Mouse (Mus musculus) left cerebral cortex, adult 2 months (tissue): ENCODE results near the gene Lrrk1. TPM values are rescaled to one million over a fixed set of nuclear protein-coding genes. Genes with fewer than 3 reads are reported as not detected.

Experiments
- DNase-seq, 2 experiments: peaks; one replicate each; pipeline ENCODE4 v3.0.0; 2021 to 2022; ENCODE audit warnings: low spot score in 2 of 2, mixed read lengths in 1 of 2; ENCODE audit errors: extremely low spot score in 1 of 2
- H3K27ac ChIP-seq: fragments of 200-600 bp; 2 replicates; pipeline ENCODE4 v1.8.1; 2022
- H3K4me3 ChIP-seq: fragments of 200-600 bp; 2 replicates; pipeline ENCODE4 v1.8.1; 2022
- CTCF ChIP-seq: fragments of 200-600 bp; IDR thresholded peaks from 2 replicates; pipeline ENCODE4 v1.8.1; 2022; ENCODE audit warnings: antibody characterized with exemption, mild to moderate bottlenecking, moderate library complexity
- intact Hi-C: fragments of 180-260 bp; cut with DNase I; formaldehyde crosslinking; loops from one replicate; pipeline ENCODE4 v1.15.1; 2025
- total RNA-seq, 2 experiments: library from RNA; stranded (reverse); gene quantifications; 2 replicates each; pipeline ENCODE4 v1.2.3; 2021

Gene Lrrk1
- total RNA-seq, 2 experiments from 2014 or later, result 4.4 TPM

GRCm38 (mm10) chr7:66351074-66351473, 37.1 kb downstream of the Lrrk1 start:
- no peak overlapping the region for H3K4me3 ChIP-seq
- no peak overlapping the region for H3K27ac ChIP-seq
- intact Hi-C loops, result no loop called here
- no peak for DNase-seq
- TF ChIP-seq CTCF, result no peak

- Histone ChIP-seq H3K4me3 (no peak overlapping the region), H3K27ac (no peak overlapping the region)
- TF ChIP-seq CTCF, result no peak
- DNase-seq, result no peak
- intact Hi-C loops, result no loop called here
Measured at GRCm38 (mm10) chr7:66349670-66350069, 38.5 kb downstream of the Lrrk1 start.

GRCm38 (mm10) chr7:66348588-66348987, 39.6 kb downstream of the Lrrk1 start:
- DNase-seq, result no peak
- Histone ChIP-seq H3K4me3 (no peak overlapping the region), H3K27ac (no peak overlapping the region)
- TF ChIP-seq CTCF, result no peak
- intact Hi-C loops, result no loop called here

- TF ChIP-seq CTCF, result no peak
- no peak overlapping the region for H3K27ac ChIP-seq
- intact Hi-C loops, result no loop called here
Measured at GRCm38 (mm10) chr7:66346959-66347663, 41.0 kb downstream of the Lrrk1 start.

GRCm38 (mm10) chr7:66343307-66343706, 44.8 kb downstream of the Lrrk1 start:
- TF ChIP-seq CTCF, result no peak
- H3K27ac ChIP-seq, result no peak overlapping the region
- intact Hi-C loops, result no loop called here
- H3K4me3 ChIP-seq, result no peak overlapping the region
- no peak for DNase-seq

More at GRCm38 (mm10) chr7:66346959-66347663, 41.0 kb downstream of the Lrrk1 start:
- no peak overlapping the region for H3K4me3 ChIP-seq
- DNase-seq, result no peak

GRCm38 (mm10) chr7:66342831-66343230, 45.3 kb downstream of the Lrrk1 start:
- H3K27ac ChIP-seq, result no peak overlapping the region
- no peak for TF ChIP-seq CTCF
- DNase-seq, result no peak
- no peak overlapping the region for H3K4me3 ChIP-seq
- intact Hi-C loops, result loop anchor here (1.0 kb wide), 1 partner anchor 33 kb away; no protein-coding TSS in a partner anchor

GRCm38 (mm10) chr7:66342323-66342722, 45.8 kb downstream of the Lrrk1 start:
- DNase-seq, result peak in 1 of 2 experiments; percentile 31
- Histone ChIP-seq H3K4me3 (no peak overlapping the region), H3K27ac (no peak overlapping the region)
- intact Hi-C loops, result loop anchor here (1.0 kb wide), 1 partner anchor 32 kb away; no protein-coding TSS in a partner anchor
- peak; percentile 60 for TF ChIP-seq CTCF

GRCm38 (mm10) chr7:66340044-66340443, 48.1 kb downstream of the Lrrk1 start:
- intact Hi-C loops, result no loop called here
- Histone ChIP-seq H3K27ac (no peak overlapping the region), H3K4me3 (no peak overlapping the region)
- no peak for TF ChIP-seq CTCF
- no peak for DNase-seq

- no peak for DNase-seq
- no peak overlapping the region for H3K4me3 ChIP-seq
- intact Hi-C loops, result no loop called here
- H3K27ac ChIP-seq, result no peak overlapping the region
- TF ChIP-seq CTCF, result no peak
Measured at GRCm38 (mm10) chr7:66339625-66340024, 48.5 kb downstream of the Lrrk1 start.

GRCm38 (mm10) chr7:66336955-66337354, 51.2 kb downstream of the Lrrk1 start:
- H3K27ac ChIP-seq, result no peak overlapping the region
- intact Hi-C loops, result no loop called here
- no peak for DNase-seq
- H3K4me3 ChIP-seq, result no peak overlapping the region
- TF ChIP-seq CTCF, result no peak

GRCm38 (mm10) chr7:66333906-66334500, 54.1 kb downstream of the Lrrk1 start:
- no peak overlapping the region for H3K4me3 ChIP-seq
- no peak for TF ChIP-seq CTCF
- no peak overlapping the region for H3K27ac ChIP-seq
- no peak for DNase-seq
- intact Hi-C loops, result no loop called here

- intact Hi-C loops, result no loop called here
- no peak for TF ChIP-seq CTCF
Measured at GRCm38 (mm10) chr7:66332340-66332739, 55.8 kb downstream of the Lrrk1 start.

GRCm38 (mm10) chr7:66330610-66331009, 57.5 kb downstream of the Lrrk1 start:
- TF ChIP-seq CTCF, result no peak
- intact Hi-C loops, result no loop called here
- Histone ChIP-seq H3K4me3 (no peak overlapping the region), H3K27ac (no peak overlapping the region)
- DNase-seq, result no peak

More at GRCm38 (mm10) chr7:66332340-66332739, 55.8 kb downstream of the Lrrk1 start:
- H3K27ac ChIP-seq, result no peak overlapping the region
- no peak for DNase-seq
- H3K4me3 ChIP-seq, result no peak overlapping the region
